Mouse (Mus musculus) brain, embryonic 18.5 days (tissue): ENCODE results near the gene Olfr325.

Experiments used
- DNase-seq: peaks from one replicate; pipeline ENCODE4 v3.0.0-alpha.2; 2012; ENCODE audit warnings: low read depth, low spot score

Olfr325 gene

GRCm38 (mm10) chr11:58630401-58630800, 52.9 kb downstream of the Olfr325 start, which contains the start of gene Olfr323:
Gene Olfr323, minus strand, starts transcription at chr11:58630501.
- DNase-seq: no peak
